Mouse (Mus musculus) skeletal muscle tissue, adult 2 months (tissue): ENCODE data around the gene Cldn6.
A peak's percentile ranks its signal among the peaks of the same experiment; 100 is the strongest.

Experiments
- DNase-seq: peaks from one replicate; pipeline ENCODE4 v3.0.0-alpha.2; 2012; ENCODE audit warnings: low read depth, low spot score

Cldn6 gene

DNA sequence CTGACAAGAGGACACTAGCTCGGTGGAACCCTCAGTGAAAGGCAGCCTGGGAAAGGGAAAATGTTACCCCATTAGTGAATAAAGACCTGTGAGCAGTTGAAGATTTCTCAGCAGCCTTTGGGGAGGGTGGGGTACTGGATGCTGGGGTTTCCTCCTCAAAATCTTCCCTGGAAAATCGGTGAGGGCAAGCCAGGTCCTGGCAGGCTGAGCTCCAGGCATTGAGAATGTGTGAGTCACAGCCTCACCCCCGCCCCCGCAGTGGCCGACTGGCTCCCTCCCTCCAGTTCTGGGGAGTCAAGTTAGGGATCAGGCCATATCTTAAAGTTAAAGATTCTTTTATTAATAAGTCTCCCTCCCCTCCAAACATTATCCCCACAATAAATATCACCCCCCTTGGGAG, 3.9 kb upstream of the Cldn6 start:
- DNase-seq, result peak; percentile 38

DNA sequence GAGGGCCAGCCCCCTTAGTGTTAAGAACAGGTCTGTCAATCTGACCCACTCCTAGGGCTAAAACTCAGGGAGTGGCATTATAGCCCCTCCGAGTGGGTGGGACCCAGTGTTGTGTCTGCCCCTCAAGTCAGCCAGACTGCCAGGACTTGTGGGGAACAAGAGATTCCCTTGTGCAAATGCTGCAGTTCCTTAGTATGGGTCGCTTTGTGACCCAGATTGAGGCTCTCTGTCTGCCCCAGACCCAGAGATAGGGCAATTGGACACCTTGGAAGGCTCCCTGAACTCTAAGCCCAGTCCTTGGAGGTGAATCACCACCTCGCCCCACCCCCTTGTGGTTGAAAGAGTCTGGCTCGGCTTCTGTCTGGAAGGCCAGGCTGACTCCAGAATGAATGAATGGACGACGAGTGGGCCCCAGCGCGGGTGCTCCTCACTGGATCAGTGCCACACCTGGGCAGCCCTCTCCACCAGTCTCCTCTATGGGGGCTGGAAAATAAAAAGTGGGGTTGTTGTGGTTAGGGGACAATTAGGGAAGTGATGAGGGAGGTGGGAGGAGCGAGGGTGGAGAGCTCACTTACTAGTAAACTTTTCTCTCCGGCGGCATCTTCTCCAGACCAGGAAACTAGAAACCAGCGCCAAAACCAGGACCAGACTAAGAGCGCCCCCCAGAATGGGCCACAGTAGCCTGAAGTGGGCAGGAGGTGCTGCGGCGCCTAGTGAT, 3.3 kb upstream of the Cldn6 start:
- DNase-seq, result peak; percentile 32

GRCm38 (mm10) chr17:23676473-23677031, 2.5 kb upstream of the Cldn6 start:
- DNase-seq, result peak; percentile 26

DNA sequence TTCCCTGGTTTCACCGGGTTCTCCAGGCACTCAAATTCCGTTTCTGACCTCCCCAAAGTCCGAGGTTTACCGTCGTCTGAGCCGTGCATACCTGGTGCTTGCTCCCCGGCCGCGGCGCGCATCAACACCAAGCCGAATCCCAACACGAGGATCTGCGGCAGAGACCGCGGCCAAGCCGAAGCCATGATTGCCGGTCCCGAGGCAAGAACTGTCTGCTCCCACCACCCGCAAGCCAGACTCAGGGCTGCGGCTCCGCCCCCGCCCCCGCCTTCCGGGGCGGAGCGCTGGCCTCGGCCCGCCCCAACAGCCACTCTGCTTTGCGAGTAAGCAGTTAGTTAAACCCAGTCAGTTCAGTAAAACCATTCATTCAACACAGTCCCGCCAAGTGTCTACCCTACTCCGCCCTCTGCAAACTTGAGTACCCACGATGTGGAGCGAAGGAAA, 1.8 kb upstream of the Cldn6 start, which contains the start of gene Tnfrsf12a:
TSS of gene Tnfrsf12a (minus strand) at position 233 of the 444 bp plus-strand sequence.
- DNase-seq, result peak; percentile 63

DNA sequence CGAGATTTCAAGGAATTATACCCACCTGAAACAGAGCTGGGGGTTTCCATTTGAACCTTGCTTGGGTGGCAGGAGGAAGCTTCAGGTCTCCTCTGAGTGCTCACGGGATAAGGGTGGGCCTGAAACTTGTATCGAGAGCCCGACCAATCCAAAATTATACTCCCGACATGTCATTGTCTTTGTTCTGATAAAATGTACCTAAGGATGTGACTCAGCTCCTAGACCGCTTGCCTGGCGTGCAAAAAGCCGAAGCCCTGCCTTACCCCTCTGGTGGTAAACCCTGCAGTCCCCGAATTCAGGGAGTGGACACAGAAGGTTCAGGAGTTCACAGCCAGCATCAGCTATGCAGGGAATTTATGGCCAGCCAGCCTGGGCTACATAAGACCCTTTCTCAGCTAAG, 1.3 kb downstream of the Cldn6 start:
- no peak for DNase-seq

DNA sequence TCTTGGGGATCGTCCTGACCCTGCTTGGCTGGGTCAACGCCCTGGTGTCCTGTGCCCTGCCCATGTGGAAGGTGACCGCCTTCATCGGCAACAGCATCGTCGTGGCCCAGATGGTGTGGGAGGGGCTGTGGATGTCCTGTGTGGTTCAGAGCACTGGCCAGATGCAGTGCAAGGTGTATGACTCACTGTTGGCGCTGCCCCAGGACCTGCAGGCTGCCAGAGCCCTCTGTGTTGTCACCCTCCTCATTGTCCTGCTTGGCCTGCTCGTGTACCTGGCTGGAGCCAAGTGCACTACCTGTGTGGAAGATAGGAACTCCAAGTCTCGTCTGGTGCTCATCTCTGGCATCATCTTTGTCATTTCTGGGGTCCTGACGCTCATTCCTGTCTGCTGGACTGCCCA, 2.0 kb downstream of the Cldn6 start:
- DNase-seq, result no peak

GRCm38 (mm10) chr17:23682092-23682491, 3.0 kb downstream of the Cldn6 start:
- DNase-seq, result no peak

DNA sequence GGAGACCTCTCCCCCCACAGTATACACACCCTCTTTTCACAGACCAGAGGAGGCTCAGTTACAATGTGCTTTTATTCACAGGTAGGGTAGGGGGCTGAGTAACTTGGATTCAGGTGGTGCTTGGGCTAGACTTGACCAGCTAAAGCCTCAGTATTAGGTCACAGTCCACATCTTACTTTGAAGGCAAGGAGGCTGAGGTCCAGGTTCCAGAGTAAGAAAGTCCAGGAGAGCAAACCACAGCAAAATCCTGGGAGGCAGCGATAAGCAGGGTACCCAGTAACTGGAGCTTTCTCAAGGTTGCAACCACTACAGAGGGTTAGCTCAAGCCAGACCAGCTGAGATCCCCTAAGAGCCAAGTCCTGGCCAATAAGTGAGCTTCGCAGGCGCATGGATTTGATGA, 3.5 kb downstream of the Cldn6 start:
- no peak for DNase-seq

DNA sequence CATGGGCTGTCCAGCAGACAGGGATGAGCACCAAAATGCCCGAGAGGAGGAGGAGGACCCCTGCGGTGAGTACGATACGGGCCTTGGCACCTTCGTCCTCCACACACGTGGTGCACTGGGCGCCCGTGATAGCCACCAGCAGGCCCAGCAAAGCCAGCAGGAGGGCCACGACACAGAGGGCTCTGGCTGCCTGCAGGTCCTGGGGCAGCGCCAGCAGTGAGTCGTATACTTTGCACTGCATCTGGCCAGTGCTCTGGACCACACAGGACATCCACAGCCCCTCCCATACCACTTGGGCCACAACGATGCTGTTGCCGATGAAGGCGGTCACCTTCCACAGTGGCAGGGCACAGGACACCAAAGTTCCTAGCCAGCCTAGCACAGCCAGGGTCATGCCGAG, 4.2 kb downstream of the Cldn6 start:
- no peak for DNase-seq

GRCm38 (mm10) chr17:23683856-23684672, 5.0 kb downstream of the Cldn6 start, which contains the start of gene Cldn9:
Gene Cldn9 (minus strand): TSS chr17:23684026.
- no peak for DNase-seq

GRCm38 (mm10) chr17:23694491-23694890, 15.4 kb downstream of the Cldn6 start:
- no peak for DNase-seq

DNA sequence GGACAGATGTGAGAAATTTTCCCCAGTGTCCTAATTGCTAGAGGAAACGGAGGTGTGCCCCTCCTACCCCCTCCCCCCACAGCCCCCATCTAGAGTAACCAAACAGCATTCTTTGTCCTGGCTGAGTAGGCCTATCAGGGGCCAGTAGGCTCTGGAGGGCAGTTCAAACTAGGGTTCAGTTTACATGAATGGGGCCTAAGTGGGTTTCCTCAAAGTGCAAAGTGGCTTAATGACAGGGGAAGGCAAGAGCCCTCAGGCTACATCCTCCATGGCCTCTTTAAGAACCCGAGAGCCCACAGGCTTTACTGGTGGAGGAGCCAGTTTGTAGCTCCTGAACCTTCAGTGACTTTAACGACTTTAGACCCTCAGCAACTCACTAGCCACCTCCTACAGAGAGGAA, 16.8 kb downstream of the Cldn6 start:
- DNase-seq, result no peak

- peak; percentile 13 for DNase-seq
Observed at GRCm38 (mm10) chr17:23699131-23700077, 20.4 kb downstream of the Cldn6 start.

DNA sequence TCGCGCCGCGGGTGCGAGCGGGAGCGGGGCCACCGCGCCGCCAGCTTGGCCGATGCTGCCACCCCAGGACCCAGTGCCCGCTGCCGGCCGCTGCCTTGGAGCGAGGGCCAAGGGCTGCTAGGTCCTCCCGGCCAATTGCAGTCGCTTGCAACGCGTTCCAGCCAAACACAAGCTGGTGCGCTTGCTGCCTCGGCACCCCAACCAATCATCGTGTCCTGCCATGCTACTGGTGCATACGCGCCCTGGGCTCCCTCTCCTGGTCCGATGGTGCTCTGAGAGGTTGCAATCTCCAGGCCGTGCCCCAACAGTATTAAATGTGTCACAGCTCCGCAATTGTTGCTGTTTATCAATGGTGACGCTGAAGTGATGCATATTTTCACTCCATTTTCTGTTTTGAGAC, 21.0 kb downstream of the Cldn6 start:
- peak; percentile 88 for DNase-seq

DNA sequence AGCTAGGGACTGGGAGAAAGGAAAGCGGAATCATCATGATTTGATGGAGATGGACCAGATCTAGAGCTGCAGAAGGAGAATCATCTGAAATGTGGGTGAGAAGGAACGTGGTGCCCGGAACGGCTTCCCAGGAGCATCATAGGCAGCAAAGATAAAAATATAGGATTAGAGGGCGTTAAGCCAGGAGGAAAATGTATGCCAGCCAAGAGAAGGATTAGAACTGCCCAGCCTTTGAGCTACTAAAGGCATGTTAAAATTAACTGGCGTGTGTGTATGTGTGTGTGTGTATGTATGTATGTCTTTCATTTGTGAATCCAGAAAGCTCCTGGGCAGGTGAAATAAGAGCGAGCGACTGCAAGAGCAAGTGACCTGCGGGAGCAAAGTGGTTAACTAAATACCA, 24.3 kb downstream of the Cldn6 start:
- no peak for DNase-seq

DNA sequence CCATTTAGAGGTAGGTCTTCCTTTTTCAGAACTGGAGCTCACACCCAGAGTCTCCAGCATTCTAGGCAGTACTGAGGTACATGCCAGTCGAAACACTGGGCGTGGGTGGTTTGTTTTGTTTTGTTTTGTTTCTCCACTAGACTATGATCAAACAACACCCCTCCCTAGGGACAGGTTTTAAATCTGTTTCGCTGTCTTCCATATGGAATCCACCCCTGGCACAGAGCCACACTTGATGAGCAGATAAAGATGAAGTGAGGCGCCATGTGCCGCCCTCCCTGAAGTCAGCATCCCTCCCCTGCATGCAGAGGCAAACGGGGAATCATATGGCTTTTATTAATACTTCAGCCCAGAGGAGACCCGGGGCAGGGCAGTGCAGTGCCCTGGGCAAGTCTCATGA, 25.7 kb downstream of the Cldn6 start:
- DNase-seq, result no peak

- no peak for DNase-seq
Observed at GRCm38 (mm10) chr17:23705525-23706104, 26.6 kb downstream of the Cldn6 start.

GRCm38 (mm10) chr17:23706212-23706611, 27.2 kb downstream of the Cldn6 start:
- peak; percentile 61 for DNase-seq

GRCm38 (mm10) chr17:23717003-23717402, 38.0 kb downstream of the Cldn6 start:
- DNase-seq, result no peak

DNA sequence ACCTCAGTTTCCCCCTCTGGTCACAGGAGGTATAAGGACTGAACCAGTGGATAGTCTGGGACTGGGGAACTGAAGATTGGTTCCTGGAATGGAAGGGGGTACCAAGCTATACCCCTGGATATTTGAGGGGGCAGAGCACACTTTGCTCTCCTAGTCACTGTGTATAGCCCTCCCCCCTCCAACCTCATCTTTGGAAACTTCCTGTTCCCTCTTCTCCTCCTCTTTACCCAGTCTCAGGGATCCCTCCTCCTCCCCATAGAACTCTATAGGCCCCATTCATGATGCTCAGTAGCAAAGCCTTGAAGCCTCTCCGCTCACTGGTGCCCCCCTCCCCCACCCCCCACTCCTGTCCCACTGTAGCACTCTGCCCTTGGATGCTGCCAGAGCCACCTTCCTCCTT, 40.4 kb downstream of the Cldn6 start:
- no peak for DNase-seq

DNA sequence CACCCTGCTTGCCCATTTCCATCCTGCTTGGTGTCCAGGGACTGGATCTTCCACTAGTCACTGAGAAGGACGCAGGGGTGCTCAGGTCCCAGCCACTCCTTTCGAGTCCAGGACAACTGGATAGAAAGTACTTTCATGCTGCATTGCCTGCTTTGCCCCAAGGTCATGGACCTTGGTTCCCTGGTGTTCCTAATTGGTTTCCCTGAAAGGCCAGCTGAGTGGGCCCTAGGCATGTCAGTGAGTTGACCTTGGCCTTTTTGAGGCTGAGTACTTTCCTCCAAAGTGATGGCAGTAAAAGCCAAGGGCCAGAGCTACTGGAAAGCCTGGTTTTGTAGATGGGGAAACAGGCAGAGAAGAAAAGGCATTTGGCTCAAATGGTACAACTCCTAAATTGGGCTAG, 42.8 kb downstream of the Cldn6 start:
- DNase-seq, result no peak
